Mouse (Mus musculus): Measurements from ENCODE around the gene Trpc2. TPM values are rescaled to one million over a fixed set of nuclear protein-coding genes. Genes with fewer than 3 reads are reported as not detected.

The Trpc2 gene
- total and polyA plus RNA-seq, 3 experiments, result not detected

GRCm38 (mm10) chr7:102100868-102101267 lies 18.0 kb downstream of the Trpc2 start:
- Histone ChIP-seq H3K9ac (ENCODE audit: control insufficient read depth, low read depth, low read length, poor library complexity, severe bottlenecking) (no peak overlapping the region), H3K4me3 (ENCODE audit: control insufficient read depth in 1 of 2, insufficient read depth in 1 of 2, low read depth in 2 of 2, low read length in 2 of 2) (no peak overlapping the region), H3K9me3 (replicated peaks; ENCODE audit: insufficient read depth, low read length) (no peaks in the 10 kb centered on the region), H3K4me1 (ENCODE audit: control insufficient read depth in 1 of 2, insufficient read depth in 2 of 2, low read length in 2 of 2) (peaks cover 6 to 9% of the 10 kb centered on the region in 2 experiments), H3K27ac (ENCODE audit: control insufficient read depth, low read depth, low read length) (no peak overlapping the region), H3K27me3 (ENCODE audit: control insufficient read depth in 1 of 2, insufficient read depth in 2 of 2, low read length in 2 of 2) (no peaks in the 10 kb centered on the region), H3K79me2 (ENCODE audit: control insufficient read depth, insufficient read depth, low read length, poor library complexity) (no peaks in the 10 kb centered on the region), H3K36me3 (ENCODE audit: control insufficient read depth in 1 of 2, insufficient read depth in 2 of 2, low read length in 2 of 2) (peaks cover 0 to 3% of the 10 kb centered on the region in 2 experiments; a peak in 1 of 4 replicates)
- DNase-seq (ENCODE audit: low read depth, low spot score), result no peak
- TF ChIP-seq NELFE (IDR thresholded peaks at IDR 0.05; ENCODE audit: low read depth, low read length) (no peak), GABPA (IDR thresholded peaks at IDR 0.05; ENCODE audit: low read depth, low read length) (no peak), RCOR1 (IDR thresholded peaks at IDR 0.05; ENCODE audit: low read depth, low read length) (no peak)

DNA sequence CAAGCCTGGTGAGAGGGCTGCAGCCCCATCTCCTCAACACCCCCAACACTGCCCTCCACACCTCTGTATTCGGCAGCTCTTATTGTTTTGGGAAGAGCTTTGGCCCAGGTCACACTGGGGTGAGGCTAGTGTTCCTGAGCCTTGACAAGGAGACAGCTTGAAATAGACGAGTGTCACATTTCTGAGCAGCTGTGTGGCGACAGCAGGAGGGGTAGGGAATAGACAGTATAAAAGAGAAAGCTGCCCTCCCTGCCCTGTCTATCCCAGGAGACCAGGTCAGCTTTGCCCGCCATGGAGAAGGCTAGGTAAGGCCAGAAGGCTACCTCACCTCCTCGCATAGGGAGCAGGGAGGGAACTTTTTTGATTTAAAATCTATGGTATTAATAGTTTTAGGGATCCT lies 18.6 kb downstream of the Trpc2 start, which contains the start of gene Art1:
Gene Art1, plus strand, starts transcription at position 257 of the 400 bp plus-strand sequence.
- peaks cover 6 to 9% of the 10 kb centered on the region in 2 experiments for H3K4me1 ChIP-seq (ENCODE audit: control insufficient read depth in 1 of 2, insufficient read depth in 2 of 2, low read length in 2 of 2)
- H3K36me3 ChIP-seq (ENCODE audit: control insufficient read depth in 1 of 2, insufficient read depth in 2 of 2, low read length in 2 of 2), result peaks cover 0 to 3% of the 10 kb centered on the region in 2 experiments; a peak in 1 of 4 replicates
- no peak within 1 kb of the TSS for H3K4me3 ChIP-seq (ENCODE audit: control insufficient read depth in 1 of 2, insufficient read depth in 1 of 2, low read depth in 2 of 2, low read length in 2 of 2)
- no peak for DNase-seq (ENCODE audit: low read depth, low spot score)
- no peak for TF ChIP-seq POLR2A (IDR thresholded peaks at IDR 0.05; ENCODE audit: control insufficient read depth in 1 of 2, insufficient read depth in 1 of 2, low read depth in 1 of 2, low read length in 2 of 2, poor library complexity in 1 of 2)
- no peak for TF ChIP-seq ZKSCAN1 (IDR thresholded peaks at IDR 0.05; ENCODE audit: low read depth, low read length)
- no peak for TF ChIP-seq UBTF (IDR thresholded peaks at IDR 0.05; ENCODE audit: borderline replicate concordance, insufficient read depth, low read depth, low read length)
- no peak for TF ChIP-seq E2F4 (IDR thresholded peaks at IDR 0.05; ENCODE audit: borderline replicate concordance, low read depth, low read length)
- TF ChIP-seq USF1 (IDR thresholded peaks at IDR 0.05; ENCODE audit: low read depth, low read length), result no peak
- TF ChIP-seq MYB (IDR thresholded peaks at IDR 0.05; ENCODE audit: low read depth, low read length), result no peak
- no peak for TF ChIP-seq USF2 (IDR thresholded peaks at IDR 0.05; ENCODE audit: borderline replicate concordance in 1 of 2, insufficient read depth in 1 of 2, low read depth in 1 of 2, low read length in 2 of 2)
- no peak for TF ChIP-seq EP300 (IDR thresholded peaks at IDR 0.05; ENCODE audit: low read depth in 1 of 2, low read length in 2 of 2)
- TF ChIP-seq ZNF384 (IDR thresholded peaks at IDR 0.05; ENCODE audit: low read depth, low read length), result no peak
- TF ChIP-seq POLR2AphosphoS5 (IDR thresholded peaks at IDR 0.05; ENCODE audit: borderline replicate concordance, low read depth, low read length), result no peak
- H3K9me3 ChIP-seq (replicated peaks; ENCODE audit: insufficient read depth, low read length), result no peaks in the 10 kb centered on the region
- no peak within 1 kb of the TSS for H3K9ac ChIP-seq (ENCODE audit: control insufficient read depth, low read depth, low read length, poor library complexity, severe bottlenecking)
- no peak within 1 kb of the TSS for H3K27ac ChIP-seq (ENCODE audit: control insufficient read depth, low read depth, low read length)
- no peaks in the 10 kb centered on the region; a peak in 1 of 4 replicates for H3K27me3 ChIP-seq (ENCODE audit: control insufficient read depth in 1 of 2, insufficient read depth in 2 of 2, low read length in 2 of 2)
- H3K79me2 ChIP-seq (ENCODE audit: control insufficient read depth, insufficient read depth, low read length, poor library complexity), result no peaks in the 10 kb centered on the region

GRCm38 (mm10) chr7:102102241-102102640 lies 19.3 kb downstream of the Trpc2 start:
- no peak overlapping the region for H3K27ac ChIP-seq (ENCODE audit: control insufficient read depth, low read depth, low read length)
- no peaks in the 10 kb centered on the region for H3K9me3 ChIP-seq (replicated peaks; ENCODE audit: insufficient read depth, low read length)
- H3K27me3 ChIP-seq (ENCODE audit: control insufficient read depth in 1 of 2, insufficient read depth in 2 of 2, low read length in 2 of 2), result no peaks in the 10 kb centered on the region; a peak in 2 of 4 replicates
- H3K4me1 ChIP-seq (ENCODE audit: control insufficient read depth in 1 of 2, insufficient read depth in 2 of 2, low read length in 2 of 2), result peaks cover 6 to 9% of the 10 kb centered on the region in 2 experiments
- no peak overlapping the region for H3K4me3 ChIP-seq (ENCODE audit: control insufficient read depth in 1 of 2, insufficient read depth in 1 of 2, low read depth in 2 of 2, low read length in 2 of 2)
- H3K36me3 ChIP-seq (ENCODE audit: control insufficient read depth in 1 of 2, insufficient read depth in 2 of 2, low read length in 2 of 2), result peaks cover 0 to 3% of the 10 kb centered on the region in 2 experiments; a peak in 1 of 4 replicates
- no peaks in the 10 kb centered on the region for H3K79me2 ChIP-seq (ENCODE audit: control insufficient read depth, insufficient read depth, low read length, poor library complexity)
- H3K9ac ChIP-seq (ENCODE audit: control insufficient read depth, low read depth, low read length, poor library complexity, severe bottlenecking), result no peak overlapping the region
- DNase-seq (ENCODE audit: low read depth, low spot score), result no peak
- TF ChIP-seq POLR2A (IDR thresholded peaks at IDR 0.05; ENCODE audit: control insufficient read depth in 1 of 2, insufficient read depth in 1 of 2, low read depth in 1 of 2, low read length in 2 of 2, poor library complexity in 1 of 2) (no peak), MYB (IDR thresholded peaks at IDR 0.05; ENCODE audit: low read depth, low read length) (no peak), KAT2A (conservative IDR thresholded peaks at IDR 0.05; ENCODE audit: low read depth, low read length) (no peak), ETS1 (IDR thresholded peaks at IDR 0.05; ENCODE audit: low read depth, low read length) (no peak), MAZ (IDR thresholded peaks at IDR 0.05; ENCODE audit: low read depth, low read length) (no peak), BHLHE40 (IDR thresholded peaks at IDR 0.05; ENCODE audit: borderline replicate concordance, low read depth, low read length) (no peak), TAL1 (IDR thresholded peaks at IDR 0.05; ENCODE audit: low read length) (no peak), MAFK (IDR thresholded peaks at IDR 0.05; ENCODE audit: borderline replicate concordance, low read depth, low read length) (no peak), MEF2A (IDR thresholded peaks at IDR 0.05; ENCODE audit: extremely low read depth, insufficient replicate concordance, low read depth, low read length, poor library complexity, severe bottlenecking) (no peak), TBP (IDR thresholded peaks at IDR 0.05; ENCODE audit: low read depth, low read length) (no peak), GABPA (IDR thresholded peaks at IDR 0.05; ENCODE audit: low read depth, low read length) (no peak), MAX (IDR thresholded peaks at IDR 0.05; ENCODE audit: low read length) (no peak), CTCF (IDR thresholded peaks at IDR 0.05 in 2 of 3, conservative IDR thresholded peaks at IDR 0.05 in 1 of 3; ENCODE audit: control insufficient read depth in 1 of 3, insufficient read depth in 1 of 3, low read depth in 2 of 3, low read length in 3 of 3, poor library complexity in 1 of 3, severe bottlenecking in 1 of 3) (no peak), POLR2AphosphoS5 (IDR thresholded peaks at IDR 0.05; ENCODE audit: borderline replicate concordance, low read depth, low read length) (no peak), ZC3H11A (IDR thresholded peaks at IDR 0.05; ENCODE audit: low read depth, low read length) (no peak), MXI1 (IDR thresholded peaks at IDR 0.05; ENCODE audit: low read depth, low read length) (no peak)
